Mouse (Mus musculus) left cerebral cortex, adult 2 months (tissue): ENCODE data around the gene Acad9. TPM values are rescaled to one million over a fixed set of nuclear protein-coding genes. Genes with fewer than 3 reads are reported as not detected.

Experiments used
- DNase-seq, 2 experiments: peaks; one replicate each; pipeline ENCODE4 v3.0.0; 2021 to 2022; ENCODE audit warnings: low spot score in 2 of 2, mixed read lengths in 1 of 2; ENCODE audit errors: extremely low spot score in 1 of 2
- H3K27ac ChIP-seq: fragments of 200-600 bp; 2 replicates; pipeline ENCODE4 v1.8.1; 2022
- H3K4me3 ChIP-seq: fragments of 200-600 bp; 2 replicates; pipeline ENCODE4 v1.8.1; 2022
- CTCF ChIP-seq: fragments of 200-600 bp; IDR thresholded peaks from 2 replicates; pipeline ENCODE4 v1.8.1; 2022; ENCODE audit warnings: antibody characterized with exemption, mild to moderate bottlenecking, moderate library complexity
- intact Hi-C: fragments of 180-260 bp; cut with DNase I; formaldehyde crosslinking; loops from one replicate; pipeline ENCODE4 v1.15.1; 2025
- long read RNA-seq, 2 experiments: library from polyadenylated mRNA; stranded (forward); transcript quantifications; one replicate each; pipeline ENCODE4 v2.0.0; 2021; ENCODE audit warnings: borderline mapping rate in 2 of 2
- total RNA-seq, 2 experiments: library from RNA; stranded (reverse); gene quantifications; 2 replicates each; pipeline ENCODE4 v1.2.3; 2021

The Acad9 gene
- 10 to 100 TPM; 45.6 to 48.2 TPM for total RNA-seq
- long read RNA-seq, experiment 1, transcript Acad9-201 (18 exons, 3,930 nt), result major isoform, 42 of 54 reads
- long read RNA-seq, experiment 1, partial matches to known transcripts, result 0 of 54 reads
- long read RNA-seq, experiment 1, other reads (novel, unspliced or antisense), result 12 of 54 reads
- long read RNA-seq, experiment 2, transcript Acad9-201 (18 exons, 3,930 nt), result major isoform, 25 of 28 reads
- long read RNA-seq, experiment 2, partial matches to known transcripts, result 0 of 28 reads
- long read RNA-seq, experiment 2, other reads (novel, unspliced or antisense), result 2 of 28 reads

DNA sequence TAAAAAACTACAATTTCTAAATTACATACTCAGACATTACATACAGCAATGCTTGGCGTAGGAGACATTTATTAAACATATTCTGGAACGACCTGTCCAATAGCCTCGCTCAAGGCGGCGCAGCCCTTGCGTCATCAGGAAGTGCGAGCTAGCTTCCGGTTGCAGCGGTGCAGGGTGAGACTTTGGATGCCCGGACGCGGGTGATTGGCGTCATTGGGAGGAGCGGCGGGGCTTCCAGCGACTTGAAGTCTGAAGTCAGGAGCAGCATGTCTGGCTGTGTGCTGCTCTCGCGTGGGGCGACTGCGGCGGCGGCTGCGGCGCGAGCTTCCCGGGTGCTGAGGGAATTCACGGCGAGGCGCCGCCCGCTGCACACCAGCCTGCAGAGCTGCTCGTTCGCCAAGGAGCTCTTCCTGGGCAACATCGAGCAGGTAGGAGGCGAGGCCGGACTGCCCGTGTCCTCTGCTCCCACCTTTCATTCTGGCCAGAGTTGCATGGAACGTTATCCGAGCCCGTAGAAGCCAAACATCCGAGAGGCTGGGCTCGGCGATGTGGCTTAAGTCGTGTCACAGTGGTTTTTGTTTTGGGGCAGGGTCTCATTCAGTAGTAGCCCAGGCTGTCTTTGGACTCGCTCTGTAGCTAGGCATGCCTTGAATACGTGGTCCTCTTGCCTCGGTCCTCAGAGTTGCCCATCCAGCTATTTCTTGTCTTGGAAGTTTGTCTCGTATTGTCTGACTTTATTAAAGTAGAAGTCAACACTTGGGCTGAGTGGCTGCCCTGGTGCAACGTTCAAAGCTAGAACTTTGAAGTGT is at the start of gene Acad9:
TSS of gene Acad9 (plus strand) at position 137 of the 809 bp plus-strand sequence.
- peak within 1 kb of the TSS; percentile 81 for H3K4me3 ChIP-seq
- H3K27ac ChIP-seq, result peak within 1 kb of the TSS; percentile 62
- intact Hi-C loops, result loop anchor here (1.0 to 2.0 kb wide), 2 partner anchors 66 to 85 kb away; partner anchors contain the start of genes D3Ertd254e and Mccc1
- no peak for TF ChIP-seq CTCF
- peak; percentile 96 to 98 for DNase-seq

DNA sequence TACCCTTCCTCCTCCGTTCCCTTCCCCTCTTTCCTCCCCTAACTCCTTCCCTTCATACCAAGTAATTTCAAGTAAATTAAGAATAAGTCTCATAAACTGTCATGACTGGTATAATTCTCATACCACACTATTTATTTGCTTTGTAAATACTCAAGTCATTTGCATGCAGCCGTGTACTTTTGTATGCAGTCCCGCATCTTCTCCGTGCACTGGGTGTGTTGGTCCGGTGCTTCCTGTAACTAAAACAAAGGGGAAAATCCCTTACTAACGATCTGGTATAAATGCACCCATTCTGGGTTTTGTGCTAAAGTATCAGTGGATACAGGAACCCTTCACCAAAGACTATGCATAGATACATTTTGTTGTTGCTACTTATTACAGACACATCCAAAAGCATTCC is 40.0 kb upstream of the Acad9 start:
- H3K27ac ChIP-seq, result no peak overlapping the region
- intact Hi-C loops, result no loop called here

DNA sequence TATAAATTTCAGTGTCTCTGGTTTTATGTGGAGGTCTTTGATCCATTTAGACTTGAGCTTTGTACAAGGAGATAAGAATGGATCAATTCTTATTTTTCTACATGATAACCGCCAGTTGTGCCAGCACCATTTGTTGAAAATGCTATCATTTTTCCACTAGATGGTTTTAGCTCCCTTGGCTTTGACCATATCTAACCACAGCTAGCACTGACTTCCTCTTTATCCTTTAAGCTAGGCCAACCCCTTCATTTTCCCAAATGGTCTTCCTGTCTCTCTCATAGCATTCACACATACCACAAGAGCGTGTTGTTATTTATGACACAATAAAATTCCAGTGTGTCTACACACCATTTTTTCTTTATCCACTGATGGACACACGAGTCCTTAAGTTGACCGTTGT is 35.8 kb upstream of the Acad9 start:
- no peak for DNase-seq
- Histone ChIP-seq H3K4me3 (no peak overlapping the region), H3K27ac (no peak overlapping the region)
- intact Hi-C loops, result no loop called here
- no peak for TF ChIP-seq CTCF

More for the DNA sequence above, 40.0 kb upstream of the Acad9 start:
- TF ChIP-seq CTCF, result no peak
- no peak overlapping the region for H3K4me3 ChIP-seq
- no peak for DNase-seq

DNA sequence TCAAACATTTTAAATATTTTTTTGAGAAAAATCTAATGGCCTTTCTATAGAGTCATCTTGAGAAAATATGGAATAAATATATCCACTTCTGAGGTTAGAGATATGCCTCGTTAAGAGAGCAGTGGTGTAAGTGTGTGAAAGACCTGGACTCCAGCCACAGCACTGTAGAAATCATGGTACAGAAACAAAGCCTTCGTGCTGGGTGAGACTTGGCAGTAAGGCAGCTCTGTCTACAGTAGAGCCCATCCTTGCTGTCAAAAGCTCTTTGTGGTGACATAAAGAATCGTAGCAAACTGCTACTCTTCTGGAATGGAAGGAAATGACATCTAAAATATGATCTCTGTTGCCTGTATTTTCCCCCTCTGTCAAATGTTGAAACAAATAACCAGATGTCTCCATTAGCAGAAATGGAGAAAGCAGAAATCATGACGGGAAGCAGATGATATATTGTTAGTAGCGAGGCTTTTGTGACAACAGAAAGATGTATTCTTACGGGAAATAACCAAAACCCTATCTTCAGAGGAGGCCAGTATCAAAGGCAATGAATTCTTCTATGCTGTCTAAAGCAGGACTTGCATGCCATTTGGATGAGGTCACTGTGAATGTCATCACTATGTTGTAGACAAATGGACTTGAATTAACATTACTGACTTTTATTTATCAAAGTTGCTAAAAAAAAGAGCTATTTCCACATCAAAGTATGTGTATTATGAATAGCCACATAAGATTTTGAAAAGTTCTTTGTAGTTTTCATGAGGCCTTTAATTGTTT is 33.9 kb upstream of the Acad9 start:
- DNase-seq, result no peak
- intact Hi-C loops, result no loop called here
- no peak for TF ChIP-seq CTCF
- no peak overlapping the region for H3K27ac ChIP-seq
- no peak overlapping the region for H3K4me3 ChIP-seq

DNA sequence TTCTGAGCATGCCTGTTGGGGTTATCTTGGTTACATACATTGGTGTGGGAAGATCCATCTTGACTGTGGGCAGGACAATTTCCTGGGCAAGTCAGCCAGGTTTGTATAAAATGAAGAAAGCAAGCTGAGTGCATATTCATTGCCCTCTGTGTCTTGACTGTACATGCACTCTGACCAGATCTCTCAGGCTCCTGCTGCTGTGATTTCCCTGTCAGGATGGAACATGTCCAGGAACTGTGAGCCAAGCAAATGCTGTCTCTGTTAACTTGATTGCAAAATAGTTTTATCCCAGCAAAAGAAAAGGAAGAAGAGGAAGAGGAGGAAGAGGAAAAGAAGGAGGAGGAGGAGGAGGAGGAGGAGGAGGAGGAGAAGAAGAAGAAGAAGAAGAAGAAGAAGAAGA is 21.3 kb upstream of the Acad9 start:
- no peak overlapping the region for H3K4me3 ChIP-seq
- intact Hi-C loops, result no loop called here
- H3K27ac ChIP-seq, result no peak overlapping the region
- DNase-seq, result no peak
- TF ChIP-seq CTCF, result no peak

DNA sequence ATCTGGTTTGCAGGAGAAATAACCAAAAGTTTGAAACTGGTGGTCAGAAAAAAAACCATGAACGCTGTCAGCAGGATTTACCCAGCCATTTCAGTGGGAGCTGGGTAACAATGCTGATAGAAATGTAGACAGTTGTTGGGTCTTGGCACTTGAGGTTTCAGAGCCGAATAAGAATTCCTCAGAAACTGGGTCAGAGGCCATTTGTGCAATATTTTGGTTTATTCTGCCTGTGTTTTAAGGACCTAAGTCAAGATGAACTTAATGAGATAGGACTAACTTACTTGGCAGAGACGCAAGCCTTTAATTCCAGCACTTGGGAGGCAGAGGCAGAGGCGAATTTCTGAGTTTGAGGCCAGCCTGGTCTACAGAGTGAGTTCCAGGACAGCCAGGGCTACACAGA is 20.7 kb upstream of the Acad9 start:
- no peak overlapping the region for H3K4me3 ChIP-seq
- DNase-seq, result no peak
- no peak for TF ChIP-seq CTCF
- intact Hi-C loops, result no loop called here
- H3K27ac ChIP-seq, result no peak overlapping the region

DNA sequence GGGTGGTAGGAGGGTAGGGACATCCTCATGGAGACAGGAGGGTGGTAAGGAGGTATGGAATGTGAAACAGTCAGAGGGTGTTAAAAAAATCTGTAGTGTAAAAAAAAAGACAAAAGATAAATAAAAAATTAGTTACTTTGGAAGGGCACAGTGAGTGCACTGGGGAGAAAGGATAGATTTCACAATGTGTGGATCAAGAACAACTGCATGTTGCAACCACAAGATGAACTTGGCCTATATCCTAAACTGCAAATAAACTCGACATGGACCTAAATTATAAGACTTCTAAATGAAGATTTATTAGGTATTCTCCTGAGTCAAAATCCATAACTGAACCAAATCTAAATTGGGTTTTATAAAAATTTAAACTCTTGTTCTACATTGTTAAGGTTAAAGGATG is 16.7 kb upstream of the Acad9 start:
- intact Hi-C loops, result no loop called here
- Histone ChIP-seq H3K4me3 (no peak overlapping the region), H3K27ac (no peak overlapping the region)
- no peak for DNase-seq
- no peak for TF ChIP-seq CTCF

DNA sequence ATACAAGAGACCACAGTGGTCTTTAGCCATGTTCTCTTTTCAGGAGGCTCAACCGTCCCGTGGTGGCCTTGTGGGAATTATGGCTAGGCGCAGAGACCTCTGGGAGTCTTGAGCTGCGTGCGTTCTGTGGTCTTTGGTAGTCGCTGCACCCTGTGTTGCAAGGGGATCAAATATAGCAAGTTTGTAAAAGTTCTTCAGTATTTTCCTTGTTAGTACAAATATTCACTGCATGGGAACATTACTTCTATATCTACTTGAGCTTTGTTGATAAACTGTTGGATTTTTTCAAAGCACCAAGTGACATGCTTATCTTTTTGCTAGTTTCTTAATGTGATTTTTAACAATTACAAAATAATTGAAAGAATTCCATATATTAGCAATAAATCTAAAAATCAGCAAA is 12.3 kb upstream of the Acad9 start, which contains the start of gene Ccdc144b:
TSS of gene Ccdc144b (minus strand) at position 101 of the 400 bp plus-strand sequence.
- Histone ChIP-seq H3K4me3 (no peak within 1 kb of the TSS), H3K27ac (no peak within 1 kb of the TSS)
- intact Hi-C loops, result no loop called here
- no peak for TF ChIP-seq CTCF
- no peak for DNase-seq

DNA sequence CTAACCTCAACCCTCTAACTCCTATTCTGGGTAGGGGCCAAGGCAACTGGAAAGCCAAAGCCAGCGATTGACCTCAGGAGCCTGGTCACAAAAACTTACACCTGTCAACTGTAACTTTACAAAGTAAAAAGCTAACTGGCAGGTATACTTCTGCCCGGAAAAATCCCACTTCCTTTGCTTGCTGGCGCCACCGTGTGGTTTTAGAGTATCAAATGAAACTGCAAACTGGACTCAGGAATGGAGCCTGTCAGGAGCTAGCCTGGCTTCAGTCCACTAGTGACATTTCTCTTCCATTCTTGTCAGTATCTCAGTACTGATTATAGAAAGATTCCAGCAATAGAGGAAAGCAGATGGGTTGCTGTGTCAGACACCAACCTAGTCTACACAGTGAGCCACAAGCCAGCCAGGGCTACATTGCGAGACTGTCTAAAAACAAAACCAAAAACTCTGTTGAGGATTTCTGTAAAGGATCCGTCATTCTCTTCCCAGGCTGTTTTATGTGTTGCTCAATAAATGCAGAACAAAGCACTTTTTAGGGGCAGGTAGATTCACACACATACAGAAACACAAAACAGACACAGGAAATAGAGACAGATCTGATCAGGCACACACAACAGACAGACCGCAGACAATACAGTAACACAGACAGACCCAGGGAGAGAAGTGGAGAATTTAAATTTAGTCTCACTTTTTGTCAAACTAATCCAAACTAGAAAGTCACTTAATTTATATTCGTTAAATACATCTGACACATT is 5.5 kb upstream of the Acad9 start:
- intact Hi-C loops, result loop anchor here (1.0 to 2.0 kb wide), 2 partner anchors 87 to 371 kb away; no protein-coding TSS in a partner anchor
- H3K4me3 ChIP-seq, result no peak overlapping the region
- H3K27ac ChIP-seq, result no peak overlapping the region
- DNase-seq, result peak; percentile 55 to 66
- TF ChIP-seq CTCF, result peak; percentile 85

DNA sequence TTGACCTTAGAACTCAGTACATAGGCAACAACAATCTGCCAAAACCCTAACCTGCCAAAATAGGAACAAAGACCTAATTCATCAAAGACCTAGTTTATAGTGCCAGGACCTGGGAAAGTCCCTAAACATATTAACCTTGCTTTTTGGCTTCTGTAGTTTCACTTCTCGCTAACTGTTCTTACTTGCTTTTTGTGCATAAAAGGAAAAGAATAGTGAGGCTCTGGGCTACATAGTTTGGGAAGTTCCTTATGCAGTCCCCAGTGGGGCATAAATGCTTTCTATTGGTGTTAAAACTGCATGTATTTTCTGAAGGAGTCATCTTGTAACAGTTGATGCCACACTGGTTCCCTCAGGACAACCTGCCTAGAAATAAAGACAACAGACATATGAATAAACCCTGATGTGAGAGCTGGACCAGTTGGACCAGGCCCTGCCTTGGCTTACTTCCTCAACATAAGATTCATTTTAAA is 1.2 kb upstream of the Acad9 start:
- no peak overlapping the region for H3K4me3 ChIP-seq
- no peak for TF ChIP-seq CTCF
- no peak for DNase-seq
- intact Hi-C loops, result no loop called here
- no peak overlapping the region for H3K27ac ChIP-seq

DNA sequence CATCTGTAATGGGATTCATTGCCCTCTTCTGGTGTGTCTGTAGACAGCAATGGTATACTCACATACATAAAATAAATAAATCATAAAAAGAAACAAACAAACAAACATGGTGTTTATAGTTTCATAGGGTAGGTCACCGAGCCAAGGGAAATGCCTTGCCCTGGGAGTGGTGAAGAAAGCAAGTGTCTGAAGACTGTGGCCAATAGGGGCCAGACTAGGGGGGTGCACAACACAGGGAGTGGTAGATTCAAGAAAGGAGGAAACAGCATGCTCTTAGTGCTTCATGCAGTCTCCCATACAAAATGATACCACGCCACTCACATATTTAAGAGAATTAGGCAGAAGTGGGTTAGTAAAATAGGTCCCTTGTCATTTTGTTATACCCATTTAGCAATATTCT is 613 bp upstream of the Acad9 start:
- H3K4me3 ChIP-seq, result peak overlapping the region; percentile 81

More for the DNA sequence above, 613 bp upstream of the Acad9 start:
- no peak overlapping the region; the same call in 1 of the 2 replicates for H3K27ac ChIP-seq
- intact Hi-C loops, result no loop called here
- no peak for TF ChIP-seq CTCF
- DNase-seq, result no peak
